Mouse (Mus musculus): ENCODE results near the gene Rars2. TPM values are rescaled to one million over a fixed set of nuclear protein-coding genes. Genes with fewer than 3 reads are reported as not detected.

Gene Rars2
- polyA plus RNA-seq, 1 experiment from 2014 or later: 60.2 TPM

GRCm38 (mm10) chr4:34653179-34653578 is 38.4 kb downstream of the Rars2 start:
- no peak for ATAC-seq (replicated peaks)
- H3K9me3 ChIP-seq: no peaks in the 10 kb centered on the region
- H3K36me3 ChIP-seq: peaks cover 46% of the 10 kb centered on the region
- no peaks in the 10 kb centered on the region for H3K27me3 ChIP-seq
- no peaks in the 10 kb centered on the region for H3K4me1 ChIP-seq
- H3K4me2 ChIP-seq (replicated peaks): no peak overlapping the region
- no peak overlapping the region for H3K4me3 ChIP-seq
- H3K9ac ChIP-seq (replicated peaks): no peak overlapping the region
- H3K27ac ChIP-seq (replicated peaks): no peak overlapping the region
- 94% methylated on average over 7 of the region's 7 CpGs for WGBS

- Histone ChIP-seq H3K27me3 (no peaks in the 10 kb centered on the region), H3K9ac (replicated peaks) (no peak overlapping the region), H3K4me3 (no peak overlapping the region), H3K27ac (replicated peaks) (no peak overlapping the region), H3K4me2 (replicated peaks) (no peak overlapping the region), H3K9me3 (no peaks in the 10 kb centered on the region), H3K4me1 (no peaks in the 10 kb centered on the region), H3K36me3 (peaks cover 65% of the 10 kb centered on the region)
- no peak for ATAC-seq (replicated peaks)
- WGBS: 95% methylated on average over 10 of the region's 10 CpGs
Observed at GRCm38 (mm10) chr4:34656101-34656500, 41.3 kb downstream of the Rars2 start.

- ATAC-seq (replicated peaks): no peak
- H3K4me2 ChIP-seq (replicated peaks): no peak overlapping the region
- 94% methylated on average over 2 of the region's 2 CpGs for WGBS
- no peak overlapping the region for H3K27ac ChIP-seq (replicated peaks)
- H3K27me3 ChIP-seq: no peaks in the 10 kb centered on the region
- no peak overlapping the region for H3K4me3 ChIP-seq
- H3K9ac ChIP-seq (replicated peaks): no peak overlapping the region
- no peaks in the 10 kb centered on the region for H3K4me1 ChIP-seq
- no peaks in the 10 kb centered on the region for H3K9me3 ChIP-seq
- peaks cover 79% of the 10 kb centered on the region for H3K36me3 ChIP-seq
Observed at GRCm38 (mm10) chr4:34659012-34659411, 44.3 kb downstream of the Rars2 start.

- 100% methylated on average over 2 of the region's 2 CpGs for WGBS
- Histone ChIP-seq H3K27me3 (no peaks in the 10 kb centered on the region), H3K36me3 (peaks cover 81% of the 10 kb centered on the region), H3K9me3 (no peaks in the 10 kb centered on the region), H3K9ac (replicated peaks) (no peak overlapping the region), H3K4me3 (no peak overlapping the region), H3K27ac (replicated peaks) (no peak overlapping the region), H3K4me1 (no peaks in the 10 kb centered on the region), H3K4me2 (replicated peaks) (no peak overlapping the region)
- ATAC-seq (replicated peaks): no peak; the same call in 1 of the 2 replicates
Observed at GRCm38 (mm10) chr4:34661514-34661913, 46.8 kb downstream of the Rars2 start.

- H3K27me3 ChIP-seq: no peaks in the 10 kb centered on the region
- peaks cover 81% of the 10 kb centered on the region for H3K36me3 ChIP-seq
- H3K27ac ChIP-seq (replicated peaks): no peak overlapping the region
- no peaks in the 10 kb centered on the region for H3K4me1 ChIP-seq
- no peak overlapping the region for H3K9ac ChIP-seq (replicated peaks)
- H3K9me3 ChIP-seq: no peaks in the 10 kb centered on the region
- 89% methylated on average over 6 of the region's 6 CpGs for WGBS
- ATAC-seq (replicated peaks): no peak; the same call in 1 of the 2 replicates
- H3K4me3 ChIP-seq: no peak overlapping the region
- no peak overlapping the region for H3K4me2 ChIP-seq (replicated peaks)
Observed at GRCm38 (mm10) chr4:34661927-34662326, 47.2 kb downstream of the Rars2 start.

GRCm38 (mm10) chr4:34667923-34668322 is 53.2 kb downstream of the Rars2 start:
- WGBS: 87% methylated on average over 5 of the region's 5 CpGs
- Histone ChIP-seq H3K4me1 (no peaks in the 10 kb centered on the region), H3K4me2 (replicated peaks) (no peak overlapping the region), H3K4me3 (no peak overlapping the region), H3K9ac (replicated peaks) (no peak overlapping the region), H3K9me3 (no peaks in the 10 kb centered on the region), H3K27ac (replicated peaks) (no peak overlapping the region), H3K36me3 (peaks cover 64% of the 10 kb centered on the region), H3K27me3 (no peaks in the 10 kb centered on the region)
- no peak for ATAC-seq (replicated peaks)

GRCm38 (mm10) chr4:34673721-34674120 is 59.0 kb downstream of the Rars2 start:
- no peak overlapping the region for H3K9ac ChIP-seq (replicated peaks)
- no peak overlapping the region for H3K4me2 ChIP-seq (replicated peaks)
- H3K4me3 ChIP-seq: no peak overlapping the region
- H3K27ac ChIP-seq (replicated peaks): no peak overlapping the region
- 91% methylated on average over 5 of the region's 5 CpGs for WGBS
- no peak for ATAC-seq (replicated peaks)
- no peaks in the 10 kb centered on the region for H3K27me3 ChIP-seq
- H3K36me3 ChIP-seq: peaks cover 28% of the 10 kb centered on the region
- no peaks in the 10 kb centered on the region for H3K9me3 ChIP-seq
- H3K4me1 ChIP-seq: no peaks in the 10 kb centered on the region

- no peak overlapping the region for H3K27ac ChIP-seq (replicated peaks)
- H3K36me3 ChIP-seq: peaks cover 24% of the 10 kb centered on the region
- no peaks in the 10 kb centered on the region for H3K9me3 ChIP-seq
- H3K27me3 ChIP-seq: no peaks in the 10 kb centered on the region
- 84% methylated on average over 5 of the region's 5 CpGs for WGBS
- no peak for ATAC-seq (replicated peaks)
- H3K9ac ChIP-seq (replicated peaks): no peak overlapping the region
- H3K4me3 ChIP-seq: no peak overlapping the region
- H3K4me1 ChIP-seq: peaks cover 4% of the 10 kb centered on the region; the same call in 1 of the 2 replicates
- H3K4me2 ChIP-seq (replicated peaks): no peak overlapping the region
Observed at GRCm38 (mm10) chr4:34680530-34680929, 65.8 kb downstream of the Rars2 start.

GRCm38 (mm10) chr4:34686874-34687567 is 72.3 kb downstream of the Rars2 start, which contains the start of gene Slc35a1:
Gene Slc35a1 (minus strand): TSS chr4:34687438.
- Histone ChIP-seq H3K36me3 (peaks cover 12% of the 10 kb centered on the region), H3K27ac (replicated peaks) (peak within 1 kb of the TSS; percentile 95), H3K4me2 (replicated peaks) (peak within 1 kb of the TSS; percentile 43), H3K4me1 (peaks cover 16% of the 10 kb centered on the region), H3K9me3 (no peaks in the 10 kb centered on the region), H3K9ac (replicated peaks) (peak within 1 kb of the TSS; percentile 94), H3K27me3 (no peaks in the 10 kb centered on the region), H3K4me3 (peak within 1 kb of the TSS; percentile 82)
- ATAC-seq (replicated peaks): peak; percentile 99
- under 1% methylated on average over 63 of the region's 65 CpGs for WGBS

- H3K9me3 ChIP-seq: no peaks in the 10 kb centered on the region
- peak overlapping the region; percentile 56; the same call in 1 of the 2 replicates for H3K27ac ChIP-seq (replicated peaks)
- ATAC-seq (replicated peaks): no peak
- peak overlapping the region; percentile 8; the same call in 1 of the 2 replicates for H3K4me3 ChIP-seq
- H3K9ac ChIP-seq (replicated peaks): no peak overlapping the region
- peaks cover 16% of the 10 kb centered on the region for H3K4me1 ChIP-seq
- H3K27me3 ChIP-seq: no peaks in the 10 kb centered on the region
- H3K36me3 ChIP-seq: peaks cover 2% of the 10 kb centered on the region
- H3K4me2 ChIP-seq (replicated peaks): no peak overlapping the region
- WGBS: 83% methylated on average over 3 of the region's 3 CpGs
Observed at GRCm38 (mm10) chr4:34688021-34688420, 73.3 kb downstream of the Rars2 start.

GRCm38 (mm10) chr4:34701528-34701927 is 86.8 kb downstream of the Rars2 start:
- WGBS: 36% methylated on average over 5 of the region's 5 CpGs
- no peaks in the 10 kb centered on the region for H3K36me3 ChIP-seq
- no peaks in the 10 kb centered on the region for H3K27me3 ChIP-seq
- no peak overlapping the region for H3K4me2 ChIP-seq (replicated peaks)
- H3K27ac ChIP-seq (replicated peaks): no peak overlapping the region
- no peak overlapping the region for H3K9ac ChIP-seq (replicated peaks)
- H3K4me3 ChIP-seq: no peak overlapping the region
- no peaks in the 10 kb centered on the region for H3K9me3 ChIP-seq
- H3K4me1 ChIP-seq: no peaks in the 10 kb centered on the region
- no peak for ATAC-seq (replicated peaks)

GRCm38 (mm10) chr4:34702231-34702630 is 87.5 kb downstream of the Rars2 start:
- no peak overlapping the region for H3K4me3 ChIP-seq
- H3K4me1 ChIP-seq: no peaks in the 10 kb centered on the region
- H3K9me3 ChIP-seq: no peaks in the 10 kb centered on the region
- H3K4me2 ChIP-seq (replicated peaks): no peak overlapping the region
- 97% methylated on average over 11 of the region's 11 CpGs for WGBS
- H3K36me3 ChIP-seq: no peaks in the 10 kb centered on the region
- no peak overlapping the region for H3K27ac ChIP-seq (replicated peaks)
- ATAC-seq (replicated peaks): no peak
- H3K27me3 ChIP-seq: no peaks in the 10 kb centered on the region
- H3K9ac ChIP-seq (replicated peaks): no peak overlapping the region

- Histone ChIP-seq H3K36me3 (no peaks in the 10 kb centered on the region), H3K9ac (replicated peaks) (no peak overlapping the region), H3K4me3 (no peak overlapping the region), H3K4me2 (replicated peaks) (no peak overlapping the region), H3K4me1 (no peaks in the 10 kb centered on the region), H3K27ac (replicated peaks) (no peak overlapping the region), H3K9me3 (no peaks in the 10 kb centered on the region), H3K27me3 (no peaks in the 10 kb centered on the region)
- ATAC-seq (replicated peaks): no peak
- WGBS: 70% methylated on average over 4 of the region's 4 CpGs
Observed at GRCm38 (mm10) chr4:34703029-34703428, 88.3 kb downstream of the Rars2 start.

Data from forebrain, embryonic 15.5 days (tissue).